Mouse (Mus musculus) bone marrow, adult 2 months (tissue): ENCODE data around the gene Hoxd3.

Experiments
- CTCF ChIP-seq: fragments of 200-500 bp; IDR thresholded peaks from 2 replicates; pipeline ENCODE4 v1.5.1; 2011; ENCODE audit warnings: low read length, control low read depth; ENCODE audit not compliant: control insufficient read depth, insufficient read depth
- POLR2A ChIP-seq: fragments of 200-500 bp; IDR thresholded peaks from 2 replicates; pipeline ENCODE4 v1.6.1; 2011; ENCODE audit warnings: low read depth, mild to moderate bottlenecking, control low read depth, low read length, borderline replicate concordance; ENCODE audit not compliant: control insufficient read depth

GRCm38 (mm10) chr2:74669230-74669578, 42.5 kb upstream of the Hoxd3 start:
- no peak for TF ChIP-seq POLR2A
- TF ChIP-seq CTCF: no peak
